Mouse (Mus musculus) C2C12 (cell line): ENCODE results near the gene Oxct1. TPM values are rescaled to one million over a fixed set of nuclear protein-coding genes. Genes with fewer than 3 reads are reported as not detected.

Experiments used
- H3K27me3 ChIP-seq: one replicate; pipeline ENCODE4 v1.6.1; 2011; ENCODE audit not compliant: control insufficient read depth, insufficient read depth, insufficient read length
- H3K36me3 ChIP-seq: one replicate; pipeline ENCODE4 v1.6.1; 2011; ENCODE audit not compliant: control insufficient read depth, insufficient read depth
- H3K4me3 ChIP-seq: one replicate; pipeline ENCODE4 v1.5.1; 2011; ENCODE audit warnings: mild to moderate bottlenecking, control low read depth; ENCODE audit not compliant: poor library complexity, insufficient read depth, severe bottlenecking
- H3K79me2 ChIP-seq: one replicate; pipeline ENCODE4 v1.6.1; 2011; ENCODE audit not compliant: control insufficient read depth, insufficient read depth
- H3K79me3 ChIP-seq: one replicate; pipeline ENCODE4 v1.6.1; 2011; ENCODE audit warnings: low read depth, control low read depth
- H3ac ChIP-seq: one replicate; pipeline ENCODE3; 2011; ENCODE audit warnings: low read depth; ENCODE audit not compliant: control insufficient read depth, insufficient read length
- CEBPB ChIP-seq: IDR thresholded peaks from one replicate; pipeline ENCODE4 v1.6.1; 2011; ENCODE audit warnings: low read depth, mild to moderate bottlenecking, control low read depth, moderate library complexity
- CTCF ChIP-seq: IDR thresholded peaks from one replicate; pipeline ENCODE4 v1.5.1; 2011; ENCODE audit not compliant: control insufficient read depth, insufficient read depth, insufficient read length
- FOSL1 ChIP-seq: IDR thresholded peaks from one replicate; pipeline ENCODE4 v1.8.0; 2011; ENCODE audit warnings: mild to moderate bottlenecking, low read length; ENCODE audit not compliant: poor library complexity, insufficient read depth, severe bottlenecking
- MAX ChIP-seq: IDR thresholded peaks from one replicate; pipeline ENCODE4 v1.6.1; 2011; ENCODE audit warnings: mild to moderate bottlenecking, control low read depth
- MYOD1 ChIP-seq: IDR thresholded peaks from one replicate; pipeline ENCODE4 v1.6.1; 2011; ENCODE audit warnings: low read depth; ENCODE audit not compliant: control insufficient read depth, insufficient read length
- MYOG ChIP-seq: IDR thresholded peaks from one replicate; pipeline ENCODE4 v1.6.1; 2011; ENCODE audit not compliant: control insufficient read depth, insufficient read length; ENCODE audit errors: extremely low read depth
- USF1 ChIP-seq: IDR thresholded peaks from one replicate; pipeline ENCODE4 v1.6.1; 2011; ENCODE audit warnings: low read depth, mild to moderate bottlenecking, control low read depth, moderate library complexity
- polyA plus RNA-seq: library from polyadenylated mRNA; unstranded; fragments of >200 nt; fragmentation: generic; extraction: Trizol; gene quantifications from one replicate; pipeline ENCODE4 v1.2.1, GENCODE M21; 2012; ENCODE audit warnings: missing spikeins

Oxct1 gene
- polyA plus RNA-seq, 1 experiment, result 36.2 TPM

DNA sequence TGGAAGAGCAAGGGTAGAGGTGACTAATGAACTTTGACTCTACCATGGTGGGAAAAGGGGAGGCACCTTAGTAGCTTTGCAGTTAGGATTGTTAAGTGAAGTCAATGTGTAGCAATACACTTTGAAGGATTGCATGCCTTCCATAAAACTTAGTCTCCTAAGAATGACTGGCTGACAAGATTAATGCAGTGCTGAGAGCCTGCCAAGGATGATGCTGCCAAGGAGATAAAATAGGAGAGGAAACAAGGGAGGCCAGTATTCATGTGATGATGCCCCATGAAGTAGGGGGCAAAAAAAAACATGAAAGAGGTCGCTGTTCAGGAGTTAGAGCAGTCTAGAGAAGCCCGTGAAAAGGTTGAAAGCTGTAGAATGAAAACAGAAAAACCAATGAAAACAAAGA, 41.3 kb upstream of the Oxct1 start:
- peaks cover 59% of the 10 kb centered on the region for H3K36me3 ChIP-seq
- no peak overlapping the region for H3ac ChIP-seq
- no peaks in the 10 kb centered on the region for H3K79me2 ChIP-seq
- no peaks in the 10 kb centered on the region for H3K79me3 ChIP-seq
- no peaks in the 10 kb centered on the region for H3K27me3 ChIP-seq
- TF ChIP-seq CTCF, result no peak
- TF ChIP-seq MYOG, result no peak
- TF ChIP-seq FOSL1, result no peak
- TF ChIP-seq MAX, result no peak
- TF ChIP-seq MYOD1, result no peak
- TF ChIP-seq USF1, result no peak
- no peak for TF ChIP-seq CEBPB
- no peak overlapping the region for H3K4me3 ChIP-seq

DNA sequence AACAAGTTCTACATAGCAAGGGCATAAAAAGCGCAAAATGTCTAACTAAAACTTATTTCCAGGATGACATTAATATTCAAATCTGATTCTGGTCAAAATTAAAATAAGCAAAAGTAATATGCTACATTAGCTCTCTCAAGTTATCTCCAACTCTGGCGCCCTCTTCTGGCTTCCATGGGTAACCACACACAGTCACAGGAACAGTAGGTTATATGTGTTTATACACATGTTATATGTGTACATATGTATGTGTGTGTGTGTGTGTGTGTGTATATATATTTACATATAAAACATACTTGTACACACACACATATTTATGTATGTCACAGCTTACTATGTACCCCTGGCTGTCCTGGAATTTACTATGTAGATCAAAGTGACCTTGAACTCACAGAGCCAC, 38.2 kb upstream of the Oxct1 start:
- Histone ChIP-seq H3K79me2 (peaks cover 1% of the 10 kb centered on the region), H3ac (no peak overlapping the region), H3K27me3 (no peaks in the 10 kb centered on the region), H3K79me3 (peaks cover 2% of the 10 kb centered on the region), H3K4me3 (no peak overlapping the region), H3K36me3 (peaks cover 72% of the 10 kb centered on the region)
- TF ChIP-seq CTCF (peak; percentile 49), MAX (no peak), FOSL1 (no peak), MYOG (no peak), CEBPB (no peak)

DNA sequence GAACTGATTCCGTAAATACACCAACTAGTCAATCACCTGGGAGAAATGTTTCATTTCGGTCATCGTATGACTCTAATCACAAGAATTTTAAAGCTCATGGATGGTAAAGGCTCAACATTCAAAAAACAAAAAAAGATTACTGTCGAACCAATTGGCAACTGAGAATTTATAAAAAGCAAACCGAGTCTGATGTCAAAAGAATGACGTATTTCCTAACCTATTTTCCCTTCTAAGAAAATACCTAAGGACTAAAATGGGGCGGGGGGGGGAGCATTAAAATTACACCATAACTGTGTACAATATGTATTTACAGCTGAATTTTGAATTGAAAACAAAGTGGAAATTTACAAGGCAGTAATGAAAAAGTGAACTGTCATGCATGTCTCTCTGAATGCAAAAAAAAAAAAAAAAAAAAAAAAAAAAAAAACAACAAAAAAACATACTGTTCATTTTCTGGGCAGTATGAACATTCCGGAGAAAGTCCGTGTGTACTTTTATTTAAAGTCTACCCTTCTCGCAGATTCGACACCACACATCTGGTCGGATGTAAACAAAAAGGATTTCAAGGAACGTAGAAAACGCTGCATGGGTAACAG, 31.2 kb upstream of the Oxct1 start:
- Histone ChIP-seq H3K79me2 (peaks cover 21% of the 10 kb centered on the region), H3ac (peak overlapping the region; percentile 81), H3K4me3 (peak overlapping the region; percentile 75), H3K79me3 (peaks cover 8% of the 10 kb centered on the region), H3K36me3 (peaks cover 13% of the 10 kb centered on the region), H3K27me3 (no peaks in the 10 kb centered on the region)
- no peak for TF ChIP-seq CEBPB
- no peak for TF ChIP-seq CTCF
- no peak for TF ChIP-seq FOSL1
- TF ChIP-seq MAX, result no peak
- no peak for TF ChIP-seq USF1
- no peak for TF ChIP-seq MYOD1
- no peak for TF ChIP-seq MYOG

DNA sequence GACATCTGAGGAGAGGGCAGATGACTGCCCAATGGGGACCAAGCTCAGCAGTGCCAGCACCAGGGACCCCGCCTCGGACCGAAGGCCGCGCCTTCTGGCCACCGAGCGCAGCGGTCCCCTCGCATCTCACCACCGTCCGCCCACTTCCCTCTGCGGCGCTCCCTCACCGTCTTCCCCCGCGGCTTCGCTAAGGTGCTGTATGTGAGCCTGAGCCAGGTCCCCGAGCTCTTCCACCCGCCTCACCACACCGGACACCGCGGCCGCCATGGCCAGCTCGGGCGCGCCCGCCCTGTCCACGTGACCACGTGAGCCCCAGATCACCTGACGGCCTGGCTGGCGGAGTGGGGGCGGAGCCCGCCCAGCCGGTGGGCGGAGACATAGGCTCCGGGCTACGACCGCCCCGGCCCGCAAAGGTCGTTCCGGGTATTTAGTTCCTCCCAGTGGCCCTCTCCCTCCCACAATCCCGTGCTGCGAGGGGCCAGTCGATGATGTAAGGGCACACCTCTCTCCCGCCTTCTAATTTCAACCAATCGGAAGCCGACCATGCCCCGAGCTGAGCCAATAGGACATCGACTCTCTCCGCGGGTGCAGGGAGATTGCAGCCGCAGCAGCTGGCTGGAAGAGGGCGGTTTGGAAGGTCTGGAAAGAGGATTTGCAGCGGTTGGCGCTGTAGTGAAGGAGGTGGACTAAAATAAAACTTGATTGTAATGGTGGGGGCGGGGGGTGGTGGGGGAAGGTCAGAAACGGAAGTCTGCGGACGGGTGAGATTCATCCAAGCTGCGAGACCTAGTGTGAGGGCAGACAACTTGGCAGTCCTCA, 30.5 kb upstream of the Oxct1 start, which contains the start of gene AW549877:
Gene AW549877 (minus strand): TSS at position 297 of the 819 bp plus-strand sequence.
- peak within 1 kb of the TSS; percentile 75 for H3K4me3 ChIP-seq
- peaks cover 21% of the 10 kb centered on the region for H3K79me2 ChIP-seq
- no peaks in the 10 kb centered on the region for H3K27me3 ChIP-seq
- TF ChIP-seq USF1 (peak; percentile 96), FOSL1 (no peak), MYOD1 (peak; percentile 19), CEBPB (peak; percentile 63), MAX (peak; percentile 94)
- H3ac ChIP-seq, result peak within 1 kb of the TSS; percentile 81
- H3K36me3 ChIP-seq, result peaks cover 13% of the 10 kb centered on the region
- peaks cover 8% of the 10 kb centered on the region for H3K79me3 ChIP-seq

DNA sequence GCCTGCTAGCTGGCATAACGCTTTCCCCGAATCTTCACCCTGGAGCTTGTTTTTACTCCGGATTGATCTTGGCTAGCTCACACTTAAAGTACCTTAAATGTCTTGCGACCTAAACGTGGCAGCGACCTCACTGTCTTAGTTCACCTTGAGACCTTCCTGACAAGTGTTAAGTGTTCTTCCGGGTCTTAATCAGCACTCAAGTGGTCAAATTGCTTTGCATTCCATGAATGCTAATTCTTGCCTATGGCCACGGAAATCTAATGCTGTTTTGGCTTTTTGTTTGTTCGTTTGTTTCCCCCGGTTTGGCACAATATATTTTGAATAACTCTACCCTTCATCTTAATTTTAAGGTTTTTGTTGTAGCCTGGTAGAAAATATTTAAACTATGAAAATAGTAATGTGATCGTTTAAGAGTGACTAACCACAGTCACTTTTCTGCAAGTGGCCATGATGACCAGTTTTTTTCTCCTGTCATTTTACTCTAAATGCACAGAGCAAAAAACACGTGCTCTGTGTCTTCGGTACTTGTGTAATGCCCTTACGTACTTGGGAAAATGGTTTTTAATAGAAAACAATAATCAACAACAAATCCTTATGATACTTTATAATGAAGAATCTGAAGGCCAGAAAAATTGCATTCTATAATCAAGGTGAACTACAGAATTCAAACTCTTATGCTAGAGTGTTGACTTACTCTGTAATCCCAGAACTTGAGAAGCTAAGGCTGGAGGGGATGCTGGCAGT, 29.7 kb upstream of the Oxct1 start:
- TF ChIP-seq FOSL1 (no peak), CEBPB (no peak), MAX (no peak), MYOD1 (no peak), CTCF (no peak), USF1 (no peak), MYOG (no peak)
- H3K79me2 ChIP-seq, result peaks cover 21% of the 10 kb centered on the region

More for the DNA sequence above, 29.7 kb upstream of the Oxct1 start:
- Histone ChIP-seq H3K36me3 (peaks cover 7% of the 10 kb centered on the region), H3K27me3 (no peaks in the 10 kb centered on the region), H3K79me3 (peaks cover 8% of the 10 kb centered on the region), H3ac (peak overlapping the region; percentile 28), H3K4me3 (peak overlapping the region; percentile 23)
